Mouse (Mus musculus) T-helper 1 cell (primary cell): ENCODE measurements around the gene Stxbp4.

Source experiments
- in situ Hi-C: fragments of 300-600 bp; cut with MboI, MseI; formaldehyde crosslinking; loops from one replicate; pipeline ENCODE4 v1.15.1; 2025; ENCODE audit warnings: high pct_unique_total_duplicates

Stxbp4 gene

DNA sequence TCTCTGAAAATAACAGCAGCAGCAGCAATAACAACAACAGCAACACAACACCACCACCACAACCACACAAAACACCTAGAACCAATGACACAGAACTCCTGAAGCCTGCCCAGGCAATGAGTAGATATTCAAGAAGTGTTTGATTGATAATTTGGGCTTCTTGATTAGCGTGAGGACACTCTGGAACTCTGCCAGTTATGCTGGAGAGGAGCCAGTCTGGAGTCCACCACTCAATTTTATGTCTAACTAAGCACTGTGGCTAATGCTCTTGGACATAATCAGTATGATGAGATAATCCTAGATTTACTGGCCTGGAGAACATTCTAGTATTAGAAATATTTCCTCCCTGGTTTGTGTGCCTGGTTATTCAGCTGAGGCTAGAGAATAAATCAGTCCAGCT, 156.1 kb downstream of the Stxbp4 start:
- in situ Hi-C loops, result no loop called here

DNA sequence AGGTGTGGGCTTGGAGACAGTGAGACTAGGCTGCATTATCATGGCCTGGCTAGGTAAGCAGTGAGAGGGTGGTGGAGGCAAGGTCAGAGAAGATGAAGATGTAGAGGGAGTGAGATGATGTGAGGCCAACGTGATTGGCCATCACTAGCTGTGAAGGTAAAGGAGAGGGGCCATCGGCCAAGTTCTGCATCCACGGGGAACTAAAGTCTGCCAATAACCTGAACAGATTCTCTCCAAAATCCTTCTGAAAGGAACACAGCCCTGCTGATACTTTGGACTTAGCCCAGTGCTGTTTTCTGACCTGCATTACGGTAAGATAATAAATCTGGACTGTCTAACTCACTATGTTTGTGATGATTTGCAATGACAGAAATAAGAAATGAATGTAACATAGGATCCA, 167.6 kb downstream of the Stxbp4 start:
- in situ Hi-C loops, result no loop called here

DNA sequence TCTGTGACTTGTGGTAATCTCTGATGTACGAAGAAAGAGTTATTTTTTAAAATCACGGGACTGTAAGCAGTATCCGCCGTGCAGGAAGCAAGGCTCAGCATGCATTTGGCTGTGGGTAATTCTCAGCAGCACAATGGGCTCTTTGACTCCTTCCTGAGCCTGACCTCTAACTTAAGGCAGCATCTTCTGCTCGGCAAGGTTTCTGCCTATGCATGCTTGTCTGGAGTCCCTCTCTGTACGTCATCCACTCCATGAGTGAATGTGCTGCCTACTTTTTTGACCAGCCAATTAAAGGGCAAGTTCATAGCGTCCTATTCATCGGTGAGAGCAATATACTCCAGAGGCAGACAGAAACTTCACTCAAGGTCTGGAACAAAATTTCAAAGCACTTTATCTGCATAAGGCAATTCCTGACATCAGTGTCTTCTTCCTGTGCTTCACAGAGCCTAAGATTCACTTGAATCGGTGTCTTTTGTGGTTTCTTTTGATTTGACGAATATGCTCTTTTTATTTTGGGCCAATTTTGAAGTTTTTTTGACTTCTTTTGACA, 173.8 kb downstream of the Stxbp4 start:
- in situ Hi-C loops, result no loop called here

DNA sequence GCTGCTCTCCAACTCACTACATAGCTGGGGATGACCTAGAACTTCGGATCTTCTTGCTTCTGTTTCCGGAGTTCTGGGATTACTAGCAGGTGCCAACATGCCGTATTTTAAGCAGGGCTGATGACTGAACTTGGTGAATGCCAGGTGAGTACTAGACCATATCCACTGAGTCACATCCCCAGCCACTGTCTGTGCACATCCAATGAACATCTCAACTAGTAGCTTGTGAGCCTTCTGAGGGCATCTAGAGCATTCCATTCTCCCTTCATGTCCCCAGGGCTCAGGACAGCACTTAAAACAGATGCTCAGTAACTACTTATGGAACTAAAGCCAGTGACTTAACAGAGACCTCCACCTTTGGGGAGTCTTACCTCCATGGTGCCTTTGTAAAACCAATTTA, 177.4 kb downstream of the Stxbp4 start:
- in situ Hi-C loops, result no loop called here

DNA sequence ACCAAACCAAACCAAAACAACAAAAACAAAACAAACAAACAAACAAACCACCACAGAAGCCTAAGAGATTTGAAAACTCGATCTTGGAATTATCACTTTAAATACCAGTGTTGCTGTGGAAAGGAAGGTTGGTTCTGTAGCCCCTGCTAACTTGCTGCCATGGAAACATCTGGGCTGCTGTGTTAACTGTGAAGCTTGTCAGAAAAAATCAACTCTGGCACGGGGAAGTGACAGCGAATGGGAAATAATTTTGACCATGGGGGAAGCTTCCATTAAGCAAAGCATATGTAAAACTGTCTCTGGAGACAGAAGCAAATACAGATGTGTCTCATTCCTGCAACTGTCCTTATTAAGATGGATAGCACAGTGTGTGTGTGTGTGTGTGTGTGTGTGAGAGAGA, 185.8 kb downstream of the Stxbp4 start:
- in situ Hi-C loops, result no loop called here

DNA sequence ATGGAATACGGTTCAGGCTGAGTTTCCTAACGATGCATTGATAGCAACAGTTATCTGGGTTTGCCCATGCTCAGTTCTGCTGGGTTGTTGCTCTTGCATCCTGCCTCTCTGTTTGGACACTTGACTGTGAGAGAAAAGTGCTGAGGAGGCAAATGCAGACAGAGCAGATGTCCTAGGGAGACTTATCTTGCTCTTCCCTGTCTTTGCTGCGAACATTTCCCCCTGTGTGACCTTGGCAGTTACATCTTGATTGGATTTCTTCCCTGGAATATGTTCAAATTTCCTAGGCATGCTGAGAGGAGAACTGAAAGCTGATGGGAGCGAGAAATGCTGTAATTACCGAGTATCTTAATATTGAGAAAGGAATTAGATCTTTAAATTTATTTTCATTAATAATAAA, 186.4 kb downstream of the Stxbp4 start:
- in situ Hi-C loops, result no loop called here

DNA sequence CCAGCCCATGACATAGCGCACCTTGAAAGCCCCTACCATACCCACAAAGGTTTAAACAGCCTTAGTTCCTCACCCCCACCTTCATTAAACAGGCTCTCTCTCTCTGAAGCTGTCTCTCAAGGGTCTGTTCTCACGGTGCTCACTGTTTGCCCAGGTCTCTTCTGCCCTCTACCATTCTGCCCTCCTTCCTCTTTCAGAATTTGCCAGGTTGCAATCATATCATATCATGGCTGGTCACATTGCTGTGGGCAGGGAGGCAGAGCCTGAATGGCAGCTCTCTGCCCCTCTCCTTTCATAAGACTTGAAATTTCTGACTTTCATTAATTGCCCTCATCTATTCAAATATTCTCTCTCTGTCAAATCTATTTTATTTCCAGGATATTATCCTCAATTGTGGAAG, 195.4 kb downstream of the Stxbp4 start:
- in situ Hi-C loops, result no loop called here

DNA sequence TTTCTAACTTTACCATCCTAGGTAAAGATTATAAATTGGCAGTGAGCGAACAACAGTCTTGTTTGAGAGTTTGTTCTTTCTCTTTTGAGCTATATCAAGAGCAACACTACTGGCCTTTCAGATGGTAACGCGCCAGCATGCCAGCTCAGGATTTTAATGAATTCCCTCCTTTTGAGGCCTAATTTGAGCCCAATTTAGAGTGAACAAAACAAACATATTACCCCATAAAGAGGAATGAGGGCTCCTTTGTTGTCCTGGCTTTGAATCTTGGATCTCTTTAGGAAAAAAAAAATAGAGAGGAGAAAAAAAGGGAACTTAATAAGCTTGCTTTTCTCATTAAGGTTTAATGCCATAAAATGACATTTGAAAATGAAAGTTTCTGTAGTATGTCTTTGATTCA, 197.0 kb downstream of the Stxbp4 start:
- in situ Hi-C loops, result no loop called here

DNA sequence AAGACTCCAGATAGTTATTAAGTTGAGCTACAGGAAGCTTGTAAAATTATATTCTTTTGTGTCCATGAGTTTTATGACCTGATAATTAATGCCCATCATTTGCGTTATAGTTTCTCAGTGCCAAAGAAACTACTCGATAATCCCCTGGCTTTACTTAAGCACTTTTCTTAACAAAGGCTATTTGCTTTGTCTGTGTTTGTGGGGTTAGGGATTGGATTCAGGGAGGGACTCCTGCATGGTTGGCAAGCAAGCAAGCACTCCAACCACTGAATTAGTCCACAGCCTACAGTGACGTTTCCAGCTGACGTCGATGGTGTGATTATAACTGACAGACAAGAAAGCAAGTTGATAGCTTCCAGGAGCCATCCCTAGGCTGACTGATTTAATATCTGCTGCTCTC, 199.1 kb downstream of the Stxbp4 start:
- in situ Hi-C loops, result no loop called here
